Mouse (Mus musculus): Measurements from ENCODE around the gene Nuak2.

GRCm38 (mm10) chr1:132372896-132373534 is 57.1 kb downstream of the Nuak2 start:
- no peak for TF ChIP-seq CTCF (IDR thresholded peaks at IDR 0.05; ENCODE audit: borderline replicate concordance, insufficient read depth, low read depth, low read length)
- TF ChIP-seq POLR2A (IDR thresholded peaks at IDR 0.05; ENCODE audit: borderline replicate concordance, insufficient read depth, low read length), result no peak

All from cerebellum, adult 2 months (tissue).